Mouse (Mus musculus) hindbrain, embryonic 11.5 days (tissue): Measurements from ENCODE around the gene Lars2. TPM values are rescaled to one million over a fixed set of nuclear protein-coding genes. Genes with fewer than 3 reads are reported as not detected.
"Not testable (repeated sequence)": the region's sequence is repeated elsewhere in the genome, so short reads cannot be mapped to it uniquely, and the experiment has no call there.

ENCODE experiments used
- ATAC-seq: fragments of 200-750 bp; cut with Nextera tagmentation; 2 replicates; pipeline ENCODE4 v1.8.0; 2017; ENCODE audit warnings: mild to moderate bottlenecking, moderate TSS enrichment, moderate library complexity; ENCODE audit not compliant: low FRiP score
- DNase-seq: peaks from one replicate; pipeline ENCODE4 v3.0.0-alpha.2; 2015; ENCODE audit warnings: low spot score
- H3K27ac ChIP-seq: fragments of 300-500 bp; sonication (generic); 2 replicates; pipeline ENCODE4 v1.5.1; 2014; ENCODE audit warnings: mild to moderate bottlenecking, low read depth, low read length
- H3K27me3 ChIP-seq: fragments of 300-500 bp; sonication (generic); 2 replicates; pipeline ENCODE4 v1.6.1; 2014; ENCODE audit warnings: mild to moderate bottlenecking, low read length, moderate library complexity, mixed read lengths; ENCODE audit not compliant: control insufficient read depth, insufficient read depth
- H3K36me3 ChIP-seq: fragments of 300-500 bp; sonication (generic); 2 replicates; pipeline ENCODE4 v1.6.1; 2014; ENCODE audit warnings: mild to moderate bottlenecking, low read length, moderate library complexity, mixed read lengths; ENCODE audit not compliant: control insufficient read depth, insufficient read depth
- H3K4me1 ChIP-seq: fragments of 300-500 bp; sonication (generic); replicated peaks from 2 replicates; pipeline ENCODE4 v1.6.1; 2014; ENCODE audit warnings: low read length, mixed read lengths; ENCODE audit not compliant: control insufficient read depth, insufficient read depth
- H3K4me2 ChIP-seq: fragments of 300-500 bp; sonication (generic); replicated peaks from 2 replicates; pipeline ENCODE4 v1.6.1; 2014; ENCODE audit warnings: mild to moderate bottlenecking, low read depth, low read length
- H3K4me3 ChIP-seq: fragments of 300-500 bp; sonication (generic); 2 replicates; pipeline ENCODE4 v1.5.1; 2014; ENCODE audit warnings: low read depth, low read length
- H3K9ac ChIP-seq: fragments of 300-500 bp; sonication (generic); 2 replicates; pipeline ENCODE4 v1.6.1; 2014; ENCODE audit warnings: low read depth, low read length
- H3K9me3 ChIP-seq: fragments of 300-500 bp; sonication (generic); 2 replicates; pipeline ENCODE4 v1.6.1; 2016; ENCODE audit warnings: low read length; ENCODE audit not compliant: control insufficient read depth
- WGBS: fragments of 180-500 bp; shearing (Covaris S2); extraction: QIAGEN DNeasy Blood & Tissue Kit; methylation state at CpG from one replicate; pipeline ENCODE4 v1.1.7; 2014; 5-methylcytosine and 5-hydroxymethylcytosine counted together
- polyA plus RNA-seq: library from polyadenylated mRNA; unstranded; fragments of >200 nt; fragmentation: Nextera tagmentation; extraction: Ambion mirVana; gene quantifications from 2 replicates; pipeline ENCODE4 v1.2.1, GENCODE M21; 2014

Lars2 gene
- polyA plus RNA-seq, 1 experiment from 2014 or later, result 1,244 TPM

DNA sequence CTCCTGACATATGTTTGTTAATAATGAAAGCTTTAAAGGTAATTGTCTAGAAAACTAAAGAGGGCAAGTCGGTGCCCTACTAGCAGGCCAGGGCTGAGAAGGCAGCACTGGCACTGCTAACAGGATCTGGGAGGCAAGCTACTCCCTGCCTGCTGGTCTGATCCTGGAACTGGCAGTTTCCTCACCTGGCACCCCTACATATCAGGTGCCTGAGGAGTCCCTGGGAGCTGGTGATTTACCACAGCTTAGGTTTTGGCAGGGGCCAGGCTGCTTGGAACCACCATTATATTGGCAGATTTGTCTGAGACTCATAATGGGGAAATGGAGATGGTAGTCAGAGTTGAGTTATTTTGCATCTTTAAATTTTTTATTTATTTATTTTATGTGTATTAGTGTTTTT lies 38.5 kb downstream of the Lars2 start:
- Histone ChIP-seq H3K27ac (no peak overlapping the region), H3K4me3 (no peak overlapping the region), H3K27me3 (no peaks in the 10 kb centered on the region), H3K9ac (no peak overlapping the region), H3K9me3 (no peaks in the 10 kb centered on the region), H3K36me3 (no peaks in the 10 kb centered on the region), H3K4me2 (no peak overlapping the region), H3K4me1 (no peaks in the 10 kb centered on the region)
- ATAC-seq (no peak), DNase-seq (no peak)
- 93% methylated on average over 1 of the region's 1 CpGs for WGBS

DNA sequence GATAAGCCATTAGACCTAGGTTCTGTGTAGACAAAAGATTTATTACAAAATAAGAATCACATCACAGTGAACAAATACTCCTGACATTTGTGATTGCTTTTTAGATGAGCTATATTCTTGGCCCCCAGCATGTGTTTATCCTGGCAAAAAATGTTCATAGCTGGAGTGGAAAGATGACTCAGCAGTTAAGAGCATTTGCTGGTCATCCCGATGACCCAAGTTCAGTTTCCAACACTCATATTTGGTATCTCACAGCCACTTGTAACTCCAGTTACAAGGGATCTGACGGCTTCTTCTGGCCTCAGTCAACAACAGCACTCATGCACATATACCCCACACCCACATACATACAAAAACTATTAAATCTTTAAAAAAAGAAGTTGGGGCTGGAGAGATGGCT lies 42.0 kb downstream of the Lars2 start:
- Histone ChIP-seq H3K36me3 (no peaks in the 10 kb centered on the region), H3K9ac (no peak overlapping the region), H3K27ac (no peak overlapping the region), H3K9me3 (no peaks in the 10 kb centered on the region), H3K4me3 (no peak overlapping the region), H3K27me3 (no peaks in the 10 kb centered on the region), H3K4me1 (no peaks in the 10 kb centered on the region), H3K4me2 (no peak overlapping the region)
- WGBS, result 93% methylated on average over 2 of the region's 2 CpGs
- DNase-seq (no peak), ATAC-seq (no peak)

DNA sequence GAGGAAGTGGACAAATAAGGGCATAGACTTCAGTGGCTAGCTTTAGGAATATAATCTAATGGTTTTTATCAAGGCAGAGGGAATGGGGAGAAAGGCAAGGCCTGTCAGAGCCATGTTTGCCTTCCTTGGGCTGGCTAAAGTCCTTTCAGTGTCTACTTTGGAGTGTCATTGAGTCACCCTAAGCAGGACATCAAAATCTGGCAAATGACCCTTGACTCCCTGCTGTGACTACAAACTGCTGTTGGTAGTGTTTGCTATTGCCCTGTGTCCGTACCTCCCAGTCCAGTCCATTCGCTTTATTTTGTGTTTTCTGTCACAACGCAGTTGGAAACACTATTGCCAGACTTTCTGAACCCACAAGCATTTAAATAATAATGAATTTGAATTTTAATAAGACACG lies 63.1 kb downstream of the Lars2 start:
- Histone ChIP-seq H3K4me2 (no peak overlapping the region), H3K9ac (no peak overlapping the region), H3K27ac (no peak overlapping the region), H3K27me3 (no peaks in the 10 kb centered on the region), H3K4me1 (no peaks in the 10 kb centered on the region), H3K9me3 (no peaks in the 10 kb centered on the region), H3K36me3 (no peaks in the 10 kb centered on the region), H3K4me3 (no peak overlapping the region)
- DNase-seq (no peak), ATAC-seq (no peak)
- 81% methylated on average over 4 of the region's 4 CpGs for whole genome bisulfite sequencing

DNA sequence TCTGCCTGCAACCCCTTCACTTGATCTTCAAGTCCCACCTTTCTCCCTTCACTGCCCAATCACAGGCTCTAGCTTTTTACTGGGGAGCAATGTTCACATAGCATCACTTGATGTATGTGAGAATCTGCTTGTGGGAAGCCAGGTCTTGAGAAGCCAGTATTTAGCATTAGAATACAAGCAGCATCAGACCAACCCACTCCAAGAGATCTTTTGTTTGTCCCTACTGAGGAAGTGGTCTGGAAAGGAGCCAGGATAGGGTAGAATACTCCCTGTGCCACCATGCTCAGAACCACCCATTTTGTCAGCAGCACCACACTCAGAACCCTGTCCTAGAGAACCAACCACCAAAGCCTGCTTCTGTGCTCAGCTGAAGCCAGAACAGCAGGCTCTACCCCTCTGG lies 64.2 kb downstream of the Lars2 start:
- DNase-seq, result no peak

DNA sequence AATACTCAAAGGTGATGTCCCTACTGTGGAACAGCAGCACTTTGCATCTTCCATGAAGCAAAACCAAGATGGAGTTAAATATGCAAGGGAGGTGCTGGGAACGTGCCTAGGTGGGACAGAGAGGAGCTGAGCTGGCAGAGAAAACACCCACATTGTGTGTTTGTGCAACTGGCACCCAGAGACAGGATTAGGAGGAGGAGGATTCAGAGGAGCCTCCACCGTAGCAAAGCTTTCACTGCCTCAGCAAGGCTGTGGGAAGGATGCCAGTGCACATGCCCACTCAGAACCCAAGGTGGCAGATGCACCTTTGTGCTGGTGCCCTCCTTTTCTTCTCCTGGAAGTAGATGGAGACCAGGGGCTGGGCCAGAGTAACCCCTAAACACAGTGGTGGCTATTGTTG lies 71.5 kb downstream of the Lars2 start:
- H3K27me3 ChIP-seq, result no peaks in the 10 kb centered on the region
- no peak overlapping the region for H3K4me3 ChIP-seq
- no peaks in the 10 kb centered on the region for H3K4me1 ChIP-seq
- DNase-seq (no peak), ATAC-seq (no peak)
- H3K36me3 ChIP-seq, result no peaks in the 10 kb centered on the region
- H3K9me3 ChIP-seq, result no peaks in the 10 kb centered on the region
- 84% methylated on average over 2 of the region's 2 CpGs for WGBS
- no peak overlapping the region for H3K9ac ChIP-seq
- H3K4me2 ChIP-seq, result no peak overlapping the region
- H3K27ac ChIP-seq, result no peak overlapping the region

More for the DNA sequence above, 64.2 kb downstream of the Lars2 start:
- H3K27me3 ChIP-seq, result no peaks in the 10 kb centered on the region
- H3K27ac ChIP-seq, result no peak overlapping the region
- no peaks in the 10 kb centered on the region for H3K4me1 ChIP-seq
- no peaks in the 10 kb centered on the region for H3K36me3 ChIP-seq
- ATAC-seq, result 0 out of 2 replicates have a peak, but pooled peaks have one; percentile 40
- H3K9me3 ChIP-seq, result no peaks in the 10 kb centered on the region
- H3K4me3 ChIP-seq, result no peak overlapping the region
- H3K4me2 ChIP-seq, result no peak overlapping the region
- no peak overlapping the region for H3K9ac ChIP-seq

DNA sequence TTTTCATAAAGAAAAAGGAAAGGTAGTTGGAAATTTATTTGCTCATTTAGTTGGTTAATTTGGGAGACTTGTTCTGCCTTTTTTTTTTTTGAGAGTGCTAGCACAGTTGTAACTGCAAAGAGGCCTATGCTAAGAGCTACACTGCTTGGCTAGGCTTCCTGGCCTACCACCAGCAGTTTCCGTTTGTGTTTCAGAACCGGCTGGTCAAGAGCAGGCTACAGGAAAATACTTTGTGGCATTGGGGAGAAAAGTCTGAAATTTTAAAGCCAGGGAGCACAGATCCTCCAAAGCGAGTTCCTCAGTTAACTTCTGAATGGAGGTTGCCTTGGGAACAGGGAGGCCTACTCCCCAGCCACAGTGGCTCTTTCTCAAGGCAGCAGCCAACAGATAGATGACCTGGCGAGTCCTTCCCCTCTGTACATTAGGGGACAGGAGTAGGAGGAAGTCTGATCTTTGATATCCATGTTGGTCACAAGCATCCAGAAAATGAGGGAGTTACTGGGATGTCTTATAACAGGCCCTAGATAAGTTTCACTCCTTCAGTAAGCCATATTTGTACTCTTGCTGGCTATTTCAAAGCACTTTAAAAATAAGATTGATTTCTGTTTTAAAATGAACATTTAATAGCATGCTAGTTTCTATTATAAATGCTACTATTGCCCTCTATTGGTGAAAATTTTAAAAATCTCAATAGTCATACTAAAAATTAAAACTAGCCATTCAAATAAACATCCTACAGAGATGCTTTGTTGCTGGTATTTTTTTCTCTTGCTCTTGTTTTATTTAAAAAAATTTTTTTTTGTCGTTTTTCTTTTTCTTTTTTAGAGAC lies 73.7 kb downstream of the Lars2 start:
- Histone ChIP-seq H3K27me3 (no peaks in the 10 kb centered on the region), H3K9ac (no peak overlapping the region), H3K36me3 (no peaks in the 10 kb centered on the region), H3K9me3 (no peaks in the 10 kb centered on the region), H3K4me2 (no peak overlapping the region), H3K4me3 (no peak overlapping the region), H3K27ac (no peak overlapping the region), H3K4me1 (no peaks in the 10 kb centered on the region)
- DNase-seq (peak; percentile 10), ATAC-seq (no peak)
- 45% methylated on average over 5 of the region's 5 CpGs for WGBS

DNA sequence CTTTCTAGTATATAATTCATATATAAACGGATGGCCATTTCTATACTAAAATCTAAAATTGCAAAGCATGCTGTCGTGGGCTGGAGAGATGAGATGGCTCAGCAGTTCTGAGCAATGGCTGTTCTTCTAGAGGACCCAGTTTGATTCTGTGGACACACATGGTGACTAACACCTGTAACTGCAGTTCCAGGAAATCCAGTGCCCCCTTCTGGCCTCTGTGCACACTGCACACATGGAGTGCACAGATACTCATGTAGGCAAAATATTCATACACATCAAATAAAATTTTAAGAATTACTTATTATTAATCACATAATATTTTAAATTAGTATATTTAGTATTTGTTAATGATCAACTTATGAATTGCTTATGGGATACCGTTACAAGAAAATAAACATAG lies 80.4 kb downstream of the Lars2 start:
- H3K4me3 ChIP-seq, H3K9me3 ChIP-seq, ATAC-seq, H3K36me3 ChIP-seq, H3K4me1 ChIP-seq, H3K4me2 ChIP-seq, H3K9ac ChIP-seq, H3K27me3 ChIP-seq, H3K27ac ChIP-seq: not testable (repeated sequence)
- DNase-seq, result peak; percentile 33
- 100% methylated on average over 2 of the region's 3 CpGs for WGBS

DNA sequence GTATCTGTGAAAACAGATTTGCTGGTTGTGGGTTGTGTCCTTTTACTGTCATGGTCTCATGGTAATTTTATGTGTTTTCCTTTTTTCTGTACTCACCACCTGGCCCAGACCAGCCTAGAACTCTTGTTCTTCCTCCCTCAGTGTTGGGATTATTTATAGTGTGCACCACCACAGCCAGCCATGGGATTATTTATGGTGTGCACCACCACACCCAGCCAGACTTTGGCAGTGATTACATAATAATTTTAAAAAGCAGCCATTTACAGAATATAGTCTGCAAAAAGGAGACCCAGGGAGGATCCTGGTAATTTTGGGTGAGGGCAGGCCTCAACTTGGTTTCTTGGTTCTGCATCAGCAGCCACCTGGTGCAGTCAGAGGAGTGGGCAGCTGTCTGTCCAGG lies 81.9 kb downstream of the Lars2 start:
- Histone ChIP-seq H3K4me2 (no peak overlapping the region), H3K9me3 (no peaks in the 10 kb centered on the region), H3K36me3 (no peaks in the 10 kb centered on the region), H3K27ac (no peak overlapping the region), H3K4me3 (no peak overlapping the region), H3K9ac (no peak overlapping the region), H3K4me1 (no peaks in the 10 kb centered on the region), H3K27me3 (no peaks in the 10 kb centered on the region)
- DNase-seq (no peak), ATAC-seq (no peak)

DNA sequence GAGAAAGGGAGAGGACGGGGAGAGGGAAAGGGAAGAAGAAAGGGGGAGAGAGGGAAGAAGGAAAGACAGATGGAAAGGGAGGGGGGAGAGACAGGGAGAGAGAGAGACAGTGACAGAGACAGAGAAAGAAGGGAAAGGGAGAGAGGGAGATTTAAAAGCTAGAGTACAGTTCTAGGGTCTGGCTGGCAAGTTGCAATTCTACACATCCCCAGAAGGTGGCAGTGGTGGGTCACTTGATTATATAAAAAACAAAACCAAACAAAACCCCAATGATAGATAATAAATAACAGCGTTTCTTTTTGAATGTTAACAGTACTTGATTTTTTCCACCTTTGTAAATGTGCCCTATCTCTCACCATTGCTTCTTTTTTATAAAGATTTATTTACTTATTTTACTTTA lies 83.4 kb downstream of the Lars2 start:
- no peaks in the 10 kb centered on the region for H3K27me3 ChIP-seq
- H3K4me1 ChIP-seq, result no peaks in the 10 kb centered on the region
- no peaks in the 10 kb centered on the region for H3K36me3 ChIP-seq
- no peak overlapping the region for H3K27ac ChIP-seq
- DNase-seq, result peak; percentile 76
- H3K4me2 ChIP-seq, result no peak overlapping the region
- WGBS, result 54% methylated on average over 2 of the region's 2 CpGs
- H3K9me3 ChIP-seq, result no peaks in the 10 kb centered on the region
- no peak for ATAC-seq
- no peak overlapping the region for H3K4me3 ChIP-seq
- H3K9ac ChIP-seq, result no peak overlapping the region
